Mouse (Mus musculus) kidney, embryonic 14.5 days (tissue): ENCODE measurements around the gene Kcnd3. TPM values are rescaled to one million over a fixed set of nuclear protein-coding genes. Genes with fewer than 3 reads are reported as not detected.
A peak's percentile ranks its signal among the peaks of the same experiment; 100 is the strongest.

Experiments used
- ATAC-seq: fragments of 200-750 bp; cut with Nextera tagmentation; 2 replicates; pipeline ENCODE4 v1.8.0; 2017; ENCODE audit warnings: moderate number of reproducible peaks, mild to moderate bottlenecking, moderate TSS enrichment, moderate library complexity; ENCODE audit not compliant: low FRiP score, low TSS enrichment
- H3K27ac ChIP-seq: fragments of 300-500 bp; sonication (generic); 2 replicates; pipeline ENCODE4 v1.5.1; 2014; ENCODE audit warnings: low read depth, mild to moderate bottlenecking, low read length, moderate library complexity, mixed read lengths
- H3K27me3 ChIP-seq: fragments of 300-500 bp; sonication (generic); 2 replicates; pipeline ENCODE4 v1.6.1; 2014; ENCODE audit warnings: mild to moderate bottlenecking, low read length; ENCODE audit not compliant: control insufficient read depth, insufficient read depth
- H3K36me3 ChIP-seq: fragments of 300-500 bp; sonication (generic); 2 replicates; pipeline ENCODE4 v1.6.1; 2014; ENCODE audit warnings: low read length, mixed read lengths; ENCODE audit not compliant: control insufficient read depth, insufficient read depth
- H3K4me1 ChIP-seq: fragments of 300-500 bp; sonication (generic); 2 replicates; pipeline ENCODE4 v1.6.1; 2014; ENCODE audit warnings: low read length, mixed read lengths; ENCODE audit not compliant: control insufficient read depth, insufficient read depth
- H3K4me2 ChIP-seq: fragments of 300-500 bp; sonication (generic); replicated peaks from 2 replicates; pipeline ENCODE4 v1.6.1; 2014; ENCODE audit warnings: low read depth, mild to moderate bottlenecking, low read length
- H3K4me3 ChIP-seq: fragments of 300-500 bp; sonication (generic); 2 replicates; pipeline ENCODE4 v1.5.1; 2014; ENCODE audit warnings: mild to moderate bottlenecking, low read length
- H3K9ac ChIP-seq: fragments of 300-500 bp; sonication (generic); 2 replicates; pipeline ENCODE4 v1.6.1; 2014; ENCODE audit warnings: low read depth, mild to moderate bottlenecking, low read length, moderate library complexity
- H3K9me3 ChIP-seq: fragments of 300-500 bp; sonication (generic); 2 replicates; pipeline ENCODE4 v1.6.1; 2016; ENCODE audit warnings: low read length; ENCODE audit not compliant: control insufficient read depth
- WGBS: fragments of 180-500 bp; shearing (Covaris S2); extraction: QIAGEN DNeasy Blood & Tissue Kit; methylation state at CpG from one replicate; pipeline ENCODE4 v1.1.7; 2014; 5-methylcytosine and 5-hydroxymethylcytosine counted together
- polyA plus RNA-seq: library from polyadenylated mRNA; unstranded; fragments of >200 nt; fragmentation: Nextera tagmentation; extraction: Ambion mirVana; gene quantifications from 2 replicates; pipeline ENCODE4 v1.2.1, GENCODE M21; 2014

Gene Kcnd3
- polyA plus RNA-seq, 1 experiment from 2014 or later = 2.8 TPM

DNA sequence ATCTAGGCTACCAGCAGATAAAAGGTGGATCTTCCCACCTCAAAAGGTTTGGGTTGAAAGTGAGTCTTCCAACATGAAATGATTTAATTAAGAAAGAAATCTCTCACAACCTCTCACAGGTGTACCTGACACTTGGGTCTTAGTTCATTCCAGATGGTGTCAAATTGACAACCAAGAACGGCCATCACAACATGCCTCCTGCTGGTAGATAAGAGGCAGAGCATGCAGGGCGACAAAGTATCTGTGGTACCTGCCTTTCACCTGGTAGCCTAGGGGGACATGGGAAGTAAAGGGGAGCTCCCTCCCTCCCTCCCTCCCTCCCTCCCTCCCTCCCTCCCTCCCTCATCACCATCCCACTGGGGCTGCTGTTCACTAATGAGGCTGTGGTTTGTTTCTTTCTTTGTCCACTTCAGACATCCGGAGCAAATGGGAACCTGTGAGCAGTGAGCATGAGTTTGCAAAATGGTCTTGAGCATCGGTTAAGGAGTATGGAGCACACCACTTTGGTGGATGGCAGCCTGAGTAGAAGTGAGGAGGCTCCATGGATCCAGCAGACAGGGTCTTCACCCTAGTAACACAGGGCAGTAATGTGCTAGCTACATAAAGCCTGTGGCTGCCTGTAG, 11.1 kb upstream of the Kcnd3 start:
- H3K36me3 ChIP-seq = no peaks in the 10 kb centered on the region
- H3K27me3 ChIP-seq = no peaks in the 10 kb centered on the region
- no peak overlapping the region for H3K4me3 ChIP-seq
- no peaks in the 10 kb centered on the region for H3K9me3 ChIP-seq
- H3K9ac ChIP-seq = no peak overlapping the region
- no peak for ATAC-seq
- WGBS = 67% methylated on average over 4 of the region's 4 CpGs
- no peak overlapping the region for H3K4me2 ChIP-seq
- H3K4me1 ChIP-seq = no peaks in the 10 kb centered on the region
- H3K27ac ChIP-seq = no peak overlapping the region

DNA sequence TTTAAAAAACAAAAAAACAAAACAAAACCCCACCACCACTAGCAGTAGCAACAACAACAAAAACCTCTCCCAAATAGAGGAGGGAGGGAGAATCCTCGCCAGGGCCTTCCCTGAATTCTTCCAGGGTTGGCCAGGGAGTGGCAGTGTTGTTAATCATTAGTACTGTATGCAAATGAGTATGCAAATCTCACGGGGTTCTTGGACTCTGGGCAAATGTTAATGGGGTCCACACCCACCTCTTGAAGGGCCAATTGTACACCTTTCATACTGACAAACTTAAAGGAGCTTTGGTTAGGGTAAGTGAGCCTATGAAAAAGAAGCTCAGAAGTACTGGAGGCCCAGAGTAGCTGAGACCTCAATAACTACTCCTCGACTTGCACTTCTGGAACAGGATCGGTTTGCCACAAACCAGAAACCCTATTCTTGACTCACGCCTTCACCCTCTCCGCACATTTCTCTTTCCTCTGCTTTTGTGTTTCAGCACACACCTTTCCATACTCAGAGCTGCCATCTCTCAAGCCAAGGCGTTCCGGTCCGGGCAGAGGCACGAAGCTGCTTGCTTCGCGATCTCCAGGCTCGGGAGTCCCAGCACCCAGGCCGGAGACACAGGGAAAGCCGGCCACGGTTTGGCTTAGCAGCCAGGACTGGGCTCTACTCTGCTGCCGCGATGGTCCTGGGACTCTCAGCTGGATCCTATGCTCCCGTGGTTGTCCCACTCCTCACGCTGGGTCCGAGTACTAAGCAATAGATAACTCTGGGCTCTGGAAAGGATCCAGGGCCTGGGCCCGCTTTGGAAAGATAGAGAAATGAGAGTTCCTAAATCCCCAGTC, 1.3 kb upstream of the Kcnd3 start:
- no peak overlapping the region for H3K27ac ChIP-seq
- peak overlapping the region; percentile 50 for H3K4me3 ChIP-seq
- 1% methylated on average over 22 of the region's 22 CpGs for WGBS
- H3K9me3 ChIP-seq = no peaks in the 10 kb centered on the region
- H3K27me3 ChIP-seq = peaks cover 42% of the 10 kb centered on the region
- H3K4me2 ChIP-seq = peak overlapping the region; percentile 96
- H3K36me3 ChIP-seq = no peaks in the 10 kb centered on the region
- ATAC-seq = peak; percentile 41; the same call in 1 of the 2 replicates
- H3K9ac ChIP-seq = no peak overlapping the region
- peaks cover 14% of the 10 kb centered on the region for H3K4me1 ChIP-seq

DNA sequence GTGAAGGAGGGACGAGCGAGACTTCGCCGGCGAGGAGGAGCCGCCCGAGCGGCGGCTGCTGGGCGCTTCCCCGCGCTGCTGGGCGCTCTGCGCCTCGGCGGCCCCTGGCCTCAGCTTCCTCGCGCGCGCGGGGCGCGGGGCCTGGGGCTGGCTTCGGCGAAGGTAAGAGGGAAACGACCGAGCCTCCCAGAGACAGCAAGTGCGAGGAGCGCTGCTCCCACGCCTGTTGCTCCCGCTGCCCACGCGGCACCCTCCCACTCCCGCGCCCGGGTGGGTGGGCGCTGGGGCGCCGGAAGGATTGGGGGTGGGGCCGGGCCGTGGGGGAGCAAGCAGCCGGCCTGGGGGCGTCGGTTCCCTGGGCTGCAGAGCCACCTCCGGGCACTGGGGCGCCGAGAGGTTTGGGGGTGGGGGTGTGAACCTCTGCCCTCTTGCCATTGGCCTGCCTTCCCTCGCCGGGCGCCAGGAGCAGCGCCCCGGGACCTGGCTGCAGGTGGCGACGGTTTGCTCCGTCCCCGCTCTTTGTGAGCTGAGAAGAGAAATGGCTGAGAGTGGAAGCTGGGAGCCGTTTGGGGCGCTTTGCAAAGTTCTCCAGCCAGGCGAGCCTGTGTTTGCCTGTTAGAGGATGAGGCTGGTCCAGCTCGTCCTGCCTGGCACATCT, 555 bp downstream of the Kcnd3 start:
- H3K9me3 ChIP-seq = no peaks in the 10 kb centered on the region
- no peak overlapping the region for H3K27ac ChIP-seq
- H3K9ac ChIP-seq = peak overlapping the region; percentile 55
- H3K4me1 ChIP-seq = peaks cover 14% of the 10 kb centered on the region
- H3K27me3 ChIP-seq = peaks cover 42% of the 10 kb centered on the region
- peak; percentile 61 for ATAC-seq
- no peaks in the 10 kb centered on the region for H3K36me3 ChIP-seq
- H3K4me3 ChIP-seq = peak overlapping the region; percentile 50
- 2% methylated on average over 39 of the region's 60 CpGs for WGBS
- peak overlapping the region; percentile 96 for H3K4me2 ChIP-seq

DNA sequence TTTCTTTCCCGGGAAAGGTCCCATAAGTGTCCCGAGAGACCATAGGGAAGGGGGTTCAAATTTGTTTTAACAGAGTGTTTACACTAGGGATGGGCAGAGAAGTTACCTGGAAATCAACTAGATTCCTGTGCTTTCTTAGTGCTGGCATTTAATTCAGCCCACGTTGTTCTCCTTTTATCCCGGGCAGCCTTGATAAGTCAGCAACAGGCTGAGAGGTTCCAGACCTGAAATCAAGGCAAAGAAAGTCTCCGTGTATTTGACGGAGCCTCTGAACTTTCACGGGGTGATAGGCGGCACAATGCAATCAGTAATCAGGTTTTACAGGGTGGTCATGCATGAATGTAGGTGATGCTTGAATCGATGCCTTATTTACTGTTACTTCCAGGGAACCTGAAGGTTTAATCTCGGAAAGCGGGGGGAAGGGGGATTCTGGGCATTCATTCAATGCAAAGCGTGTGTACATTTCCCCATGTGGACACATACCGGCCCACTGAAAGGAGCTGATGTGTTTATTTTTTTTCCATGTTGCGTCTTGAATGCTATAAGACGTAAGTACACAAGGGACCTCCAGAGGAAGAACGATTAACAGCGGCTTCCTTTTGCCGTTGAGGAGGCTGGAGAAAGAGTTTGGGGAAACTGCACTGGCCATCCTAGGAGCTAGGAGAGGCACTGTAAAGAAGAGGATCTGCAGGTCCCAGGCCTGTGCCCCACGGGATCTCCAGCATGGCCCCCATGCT, 1.3 kb downstream of the Kcnd3 start:
- whole genome bisulfite sequencing = 4% methylated on average over 19 of the region's 19 CpGs
- Histone ChIP-seq H3K27ac (no peak overlapping the region), H3K4me1 (peaks cover 14% of the 10 kb centered on the region), H3K9me3 (no peaks in the 10 kb centered on the region), H3K27me3 (peaks cover 42% of the 10 kb centered on the region), H3K4me2 (peak overlapping the region; percentile 96), H3K36me3 (no peaks in the 10 kb centered on the region), H3K4me3 (peak overlapping the region; percentile 50), H3K9ac (0 out of 2 replicates have a peak overlapping the region, but pooled peaks have one; percentile 28)
- no peak for ATAC-seq

DNA sequence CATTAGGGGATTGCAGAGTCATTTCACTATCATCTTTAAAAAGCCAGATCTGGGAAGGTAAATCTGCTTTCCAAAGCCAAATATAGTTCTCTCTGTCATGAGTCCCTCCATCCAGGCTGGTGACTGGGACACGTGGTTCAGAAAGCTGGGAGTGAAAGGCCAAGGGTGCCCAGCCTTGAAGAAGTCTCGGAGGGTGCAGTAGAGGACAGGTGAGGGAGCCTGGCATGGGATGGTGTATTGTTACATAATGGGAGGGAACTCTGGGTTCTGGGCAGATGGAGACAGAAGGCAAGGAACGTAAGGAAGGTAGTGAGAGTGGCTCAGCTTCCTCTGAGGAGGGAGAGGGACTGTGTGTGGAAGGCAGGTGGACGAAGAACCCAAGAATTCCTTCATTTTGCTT, 5.5 kb downstream of the Kcnd3 start:
- WGBS = 75% methylated on average over 4 of the region's 4 CpGs
- peaks cover 12% of the 10 kb centered on the region for H3K4me1 ChIP-seq
- no peak overlapping the region for H3K4me3 ChIP-seq
- H3K9me3 ChIP-seq = no peaks in the 10 kb centered on the region
- H3K27me3 ChIP-seq = peaks cover 30% of the 10 kb centered on the region
- no peak overlapping the region for H3K4me2 ChIP-seq
- no peak for ATAC-seq
- H3K9ac ChIP-seq = no peak overlapping the region
- no peak overlapping the region for H3K27ac ChIP-seq
- H3K36me3 ChIP-seq = no peaks in the 10 kb centered on the region

DNA sequence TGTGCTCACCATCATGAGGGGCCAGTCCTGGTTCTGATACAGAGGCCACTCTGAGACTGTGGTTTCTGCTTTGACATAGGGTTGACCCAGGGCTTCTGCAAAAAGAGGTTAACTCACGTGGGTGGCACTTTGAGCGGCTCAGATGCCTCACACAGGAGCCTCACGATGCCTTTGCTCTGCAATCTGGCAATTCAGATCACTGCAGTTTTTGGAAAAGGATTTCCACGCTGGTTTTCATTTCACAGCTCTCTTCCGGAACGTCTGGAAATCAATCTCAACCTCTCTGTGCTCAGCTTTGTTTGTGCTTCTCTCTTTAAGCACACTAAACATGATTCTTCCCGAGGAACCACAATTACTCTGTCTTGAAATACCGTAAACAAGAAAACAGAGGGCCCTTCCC, 14.4 kb downstream of the Kcnd3 start:
- 69% methylated on average over 8 of the region's 8 CpGs for WGBS
- H3K4me1 ChIP-seq = no peaks in the 10 kb centered on the region
- ATAC-seq = no peak

DNA sequence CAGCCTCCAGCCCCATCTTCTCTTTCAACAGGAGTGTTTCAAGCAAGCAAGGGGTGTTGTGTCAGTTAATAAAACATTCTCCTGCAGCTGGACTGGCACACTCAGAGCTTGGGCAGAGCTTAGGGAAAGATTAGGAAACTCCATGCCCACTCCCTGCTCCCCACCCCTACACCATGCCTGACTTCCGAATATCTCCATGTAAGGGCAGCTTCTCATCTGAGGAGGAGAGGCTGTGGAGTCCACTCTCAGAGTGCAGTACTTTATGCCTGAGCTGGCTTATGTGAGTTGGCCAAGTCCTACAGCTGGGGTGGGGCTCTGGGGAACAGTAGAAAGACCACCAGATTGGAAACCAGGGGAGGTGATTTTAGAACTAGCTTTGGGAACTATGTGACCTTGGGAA, 20.4 kb downstream of the Kcnd3 start:
- Histone ChIP-seq H3K9ac (no peak overlapping the region), H3K27ac (no peak overlapping the region), H3K4me2 (no peak overlapping the region), H3K36me3 (no peaks in the 10 kb centered on the region), H3K9me3 (no peaks in the 10 kb centered on the region), H3K4me3 (no peak overlapping the region), H3K4me1 (no peaks in the 10 kb centered on the region), H3K27me3 (no peaks in the 10 kb centered on the region)
- WGBS = 74% methylated on average over 1 of the region's 1 CpGs
- ATAC-seq = no peak

More for the DNA sequence above, 14.4 kb downstream of the Kcnd3 start:
- Histone ChIP-seq H3K27ac (no peak overlapping the region), H3K4me3 (no peak overlapping the region), H3K27me3 (no peaks in the 10 kb centered on the region), H3K4me2 (no peak overlapping the region), H3K9ac (no peak overlapping the region), H3K9me3 (no peaks in the 10 kb centered on the region), H3K36me3 (no peaks in the 10 kb centered on the region)

DNA sequence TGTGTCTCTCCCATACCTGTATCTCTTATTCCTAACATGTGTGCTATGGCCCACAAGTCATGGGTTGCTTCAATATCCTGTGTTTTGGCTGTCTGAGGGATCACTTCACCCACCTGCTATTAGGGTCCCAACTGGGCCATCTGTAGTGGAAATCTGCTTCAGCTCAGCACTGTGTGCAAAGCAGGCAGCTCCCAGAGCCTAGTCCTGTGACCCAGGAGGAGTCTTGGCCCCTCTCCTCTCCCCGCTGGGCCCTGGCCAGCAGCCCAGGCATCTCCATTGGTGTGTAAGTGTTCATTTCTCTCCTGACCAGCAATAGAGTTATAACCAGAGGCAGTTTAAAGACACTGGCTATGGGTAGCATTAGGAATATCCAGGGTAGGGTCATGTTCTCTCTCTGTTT, 24.3 kb downstream of the Kcnd3 start:
- WGBS = 81% methylated on average over 1 of the region's 1 CpGs

More for the DNA sequence above, 24.3 kb downstream of the Kcnd3 start:
- ATAC-seq = no peak
- Histone ChIP-seq H3K4me1 (no peaks in the 10 kb centered on the region), H3K9ac (no peak overlapping the region), H3K27ac (no peak overlapping the region), H3K4me2 (no peak overlapping the region), H3K9me3 (no peaks in the 10 kb centered on the region), H3K36me3 (no peaks in the 10 kb centered on the region), H3K27me3 (no peaks in the 10 kb centered on the region), H3K4me3 (no peak overlapping the region)
